In the genomic region with DNA sequence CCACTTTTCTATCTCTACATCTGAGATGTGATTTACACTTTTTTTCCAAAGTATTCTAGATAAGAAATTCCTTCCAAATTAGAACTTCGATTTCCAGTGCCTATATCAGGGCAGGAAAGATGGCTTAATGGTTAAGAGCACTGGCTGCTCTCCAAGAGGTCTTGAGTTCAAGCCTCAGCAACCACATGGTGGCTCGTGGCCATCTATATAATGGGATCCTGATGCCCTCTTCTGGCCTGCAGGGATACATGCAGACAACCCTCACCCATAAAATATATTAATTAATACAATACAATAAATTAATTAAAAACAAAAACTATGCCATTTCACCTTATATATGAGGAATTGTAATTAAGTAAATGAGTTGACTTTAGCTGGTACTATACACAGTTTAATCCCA, we compare ENCODE assay signal across 17 mouse cellular contexts. TPM values are rescaled to one million over a fixed set of nuclear protein-coding genes. Genes with fewer than 3 reads are reported as not detected.
DNase-seq lines count a peak whose midpoint lies in the region; ATAC-seq and TF ChIP-seq lines count a peak whose summit lies in the region.
"Had no signal": no experiment of that assay in that cellular context is flagged by ENCODE, and none has a peak within 500 bp of the region (broad histone marks: within the 10 kb centered on the region; RNA-seq: fewer than 3 reads in every experiment).

No protein-coding gene starts in this region.

- TF ChIP-seq EP300 in liver, postnatal 0 days (IDR thresholded peaks at IDR 0.05; ENCODE audit: low read depth), result no peak

- ATAC-seq in liver, postnatal 0 days, result no peak
- peak; percentile 62; the same call in 1 of the 2 replicates for ATAC-seq in common myeloid progenitor, adult 5-6 weeks (replicated peaks; ENCODE audit: low read depth, poor library complexity, severe bottlenecking)
- peak; percentile 63 for ATAC-seq in megakaryocyte progenitor cell, adult 5-6 weeks (replicated peaks; ENCODE audit: poor library complexity)
- no peak for ATAC-seq in midbrain, embryonic 16.5 days

- no peaks in the 10 kb centered on the region for H3K4me1 ChIP-seq in cerebellum, adult 2 months (ENCODE audit: control insufficient read depth, insufficient read depth, low read length)
- H3K4me1 ChIP-seq in liver, postnatal 0 days (ENCODE audit: insufficient read depth), result no peaks in the 10 kb centered on the region
- no peaks in the 10 kb centered on the region for H3K4me1 ChIP-seq in midbrain, embryonic 16.5 days (ENCODE audit: control insufficient read depth, insufficient read depth, low read length)
- no peaks in the 10 kb centered on the region for H3K4me1 ChIP-seq in limb, embryonic 10.5 days

- H3K4me2 ChIP-seq in liver, postnatal 0 days (ENCODE audit: low read depth, low read length), result no peak overlapping the region
- no peak overlapping the region for H3K4me2 ChIP-seq in midbrain, embryonic 16.5 days (ENCODE audit: low read length)

- DNase-seq in cerebellum, adult 2 months, result peak in 1 of 2 experiments; percentile 4
- no peak for DNase-seq in cerebellum, adult 11-12 months
- no peak for DNase-seq in liver, postnatal 0 days
- DNase-seq in liver, result no peak
- no peak for DNase-seq in limb, embryonic 10.5 days (ENCODE audit: low spot score)
- DNase-seq: adrenal gland, adult 8-10 months; cerebellum, adult 9-11 months; gastrocnemius, postnatal 36 days; heart, postnatal 36 days had no signal

- 54% methylated on average over 2 of the region's 2 CpGs for WGBS in cerebellum, adult 2 months
- WGBS in liver, postnatal 0 days (ENCODE audit: insufficient replicate concordance), result 62% methylated on average over 2 of the region's 2 CpGs
- WGBS in midbrain, embryonic 16.5 days, result 79% methylated on average over 2 of the region's 2 CpGs
- 78% methylated on average over 2 of the region's 2 CpGs for WGBS in limb, embryonic 10.5 days

- no peak overlapping the region for H3K27ac ChIP-seq in cerebellum, adult 2 months (ENCODE audit: insufficient read depth, low read length)
- H3K27ac ChIP-seq in liver, postnatal 0 days (ENCODE audit: low read depth), result no peak overlapping the region
- no peak overlapping the region for H3K27ac ChIP-seq in midbrain, embryonic 16.5 days (ENCODE audit: low read length)
- H3K27ac ChIP-seq in limb, embryonic 10.5 days, result no peak overlapping the region
- H3K27ac ChIP-seq: liver, embryonic 14.5 days had no signal

- no peak for TF ChIP-seq POLR2A in cerebellum, adult 2 months (IDR thresholded peaks at IDR 0.05; ENCODE audit: borderline replicate concordance, insufficient read depth, low read length)

- no peak overlapping the region for H3K9ac ChIP-seq in liver, postnatal 0 days (replicated peaks)
- H3K9ac ChIP-seq in midbrain, embryonic 16.5 days (ENCODE audit: low read depth, low read length), result no peak overlapping the region
- H3K9ac ChIP-seq: liver, embryonic 14.5 days had no signal

- no peaks in the 10 kb centered on the region for H3K27me3 ChIP-seq in cerebellum, adult 2 months (ENCODE audit: control insufficient read depth, insufficient read depth, low read length)
- 0 out of 2 replicates have a peak, but pooled peaks cover 2% of the 10 kb centered on the region for H3K27me3 ChIP-seq in liver, postnatal 0 days (ENCODE audit: insufficient read depth, low read length)
- H3K27me3 ChIP-seq in midbrain, embryonic 16.5 days (ENCODE audit: control insufficient read depth, insufficient read depth, low read depth, low read length), result peaks cover 7% of the 10 kb centered on the region; the same call in 1 of the 2 replicates
- peaks cover 84% of the 10 kb centered on the region for H3K27me3 ChIP-seq in limb, embryonic 10.5 days (ENCODE audit: low read depth, poor library complexity, severe bottlenecking)

- H3K36me3 ChIP-seq in liver, postnatal 0 days (replicated peaks; ENCODE audit: insufficient read depth, low read length), result no peaks in the 10 kb centered on the region
- no peaks in the 10 kb centered on the region for H3K36me3 ChIP-seq in midbrain, embryonic 16.5 days (ENCODE audit: control insufficient read depth, insufficient read depth, low read length)
- H3K36me3 ChIP-seq in limb, embryonic 10.5 days, result 0 out of 2 replicates have a peak, but pooled peaks cover 4% of the 10 kb centered on the region

- H3K4me3 ChIP-seq in cerebellum, adult 2 months (replicated peaks; ENCODE audit: insufficient read depth, low read depth, low read length), result no peak overlapping the region
- no peak overlapping the region for H3K4me3 ChIP-seq in liver, postnatal 0 days (ENCODE audit: low read depth, low read length)
- H3K4me3 ChIP-seq in midbrain, embryonic 16.5 days (ENCODE audit: low read depth, low read length), result no peak overlapping the region
- no peak overlapping the region for H3K4me3 ChIP-seq in limb, embryonic 10.5 days
- H3K4me3 ChIP-seq: myocyte had no signal

- H3K9me3 ChIP-seq in liver, postnatal 0 days (ENCODE audit: low read length), result no peaks in the 10 kb centered on the region
- no peaks in the 10 kb centered on the region for H3K9me3 ChIP-seq in midbrain, embryonic 16.5 days (replicated peaks; ENCODE audit: control insufficient read depth, low read length, poor library complexity, severe bottlenecking)
- H3K9me3 ChIP-seq in limb, embryonic 10.5 days (replicated peaks), result no peaks in the 10 kb centered on the region

- TF ChIP-seq CTCF in cerebellum, adult 2 months (IDR thresholded peaks at IDR 0.05; ENCODE audit: borderline replicate concordance, insufficient read depth, low read depth, low read length), result 0 out of 2 replicates have a peak, but pooled peaks have one; percentile 6
- TF ChIP-seq CTCF in liver, postnatal 0 days (IDR thresholded peaks at IDR 0.05; ENCODE audit: low read depth), result 0 out of 2 replicates have a peak, but pooled peaks have one; percentile 35

RNA-seq across cellular contexts. Expression of a gene that starts 14.9 kb away (rescaled TPM):
- polyA plus RNA-seq in cerebellum, adult 2 months (2012; rRNA removed), result 12.0 and 13.0 TPM in 2 replicates
- 0.08 and 0.20 TPM in 2 replicates for polyA plus RNA-seq in liver, postnatal 0 days (2015; fragmentation: Nextera tagmentation; extraction: Ambion mirVana)
- 0.10 and 0.32 TPM in 2 replicates for total RNA-seq in common myeloid progenitor, adult 5-6 weeks (2017)
- 0.12 TPM in 2 replicates for total RNA-seq in megakaryocyte progenitor cell, adult 5-6 weeks (2015)
- total RNA-seq in megakaryocyte progenitor cell, adult 5-6 weeks (2017), result 0.27 TPM in 1 of 2 replicates, not detected in the other
- 8.1 and 8.3 TPM in 2 replicates for polyA plus RNA-seq in midbrain, embryonic 16.5 days (2015; fragmentation: Nextera tagmentation; extraction: Ambion mirVana)
- 2.6 and 3.0 TPM in 2 replicates for polyA plus RNA-seq in limb, embryonic 10.5 days (2016; fragmentation: Nextera tagmentation; extraction: Ambion mirVana)

RNA-seq across cellular contexts. Expression of a gene that starts 43.0 kb away (rescaled TPM):
- 0.38 TPM in 2 replicates for polyA plus RNA-seq in cerebellum, adult 2 months (2012; rRNA removed)
- not detected in 2 replicates for polyA plus RNA-seq in liver, postnatal 0 days (2015; fragmentation: Nextera tagmentation; extraction: Ambion mirVana)
- not detected in 2 replicates for total RNA-seq in common myeloid progenitor, adult 5-6 weeks (2017)
- not detected in 2 replicates for total RNA-seq in megakaryocyte progenitor cell, adult 5-6 weeks (2015)
- not detected in 2 replicates for total RNA-seq in megakaryocyte progenitor cell, adult 5-6 weeks (2017)
- polyA plus RNA-seq in midbrain, embryonic 16.5 days (2015; fragmentation: Nextera tagmentation; extraction: Ambion mirVana), result not detected in 2 replicates
- polyA plus RNA-seq in limb, embryonic 10.5 days (2016; fragmentation: Nextera tagmentation; extraction: Ambion mirVana), result 0.44 and 0.48 TPM in 2 replicates
- total RNA-seq: gastrocnemius, postnatal 36 days; heart, postnatal 36 days had no signal
- polyA plus RNA-seq: C2C12, myocyte had no signal

RNA-seq across cellular contexts. Expression of a gene that starts 50.0 kb away (rescaled TPM):
- polyA plus RNA-seq in cerebellum, adult 2 months (2012; rRNA removed), result not detected in 2 replicates
- not detected in 2 replicates for polyA plus RNA-seq in liver, postnatal 0 days (2015; fragmentation: Nextera tagmentation; extraction: Ambion mirVana)
- not detected in 2 replicates for total RNA-seq in common myeloid progenitor, adult 5-6 weeks (2017)
- not detected in 2 replicates for total RNA-seq in megakaryocyte progenitor cell, adult 5-6 weeks (2015)
- not detected in 2 replicates for total RNA-seq in megakaryocyte progenitor cell, adult 5-6 weeks (2017)
- polyA plus RNA-seq in midbrain, embryonic 16.5 days (2015; fragmentation: Nextera tagmentation; extraction: Ambion mirVana), result not detected in 2 replicates
- not detected in 2 replicates for polyA plus RNA-seq in limb, embryonic 10.5 days (2016; fragmentation: Nextera tagmentation; extraction: Ambion mirVana)
- total RNA-seq: adrenal gland, adult 8-10 months; gastrocnemius, postnatal 36 days; heart, postnatal 36 days; layer of hippocampus, postnatal 25 days had no signal
- polyA plus RNA-seq: C2C12; liver, embryonic 14.5 days; myocyte; stomach, embryonic 16.5 days had no signal

RNA-seq across cellular contexts. Expression of a gene that starts 50.6 kb away (rescaled TPM):
- polyA plus RNA-seq in cerebellum, adult 2 months (2012; rRNA removed), result 0.34 TPM in 1 of 2 replicates, not detected in the other
- not detected in 2 replicates for polyA plus RNA-seq in liver, postnatal 0 days (2015; fragmentation: Nextera tagmentation; extraction: Ambion mirVana)
- total RNA-seq in common myeloid progenitor, adult 5-6 weeks (2017), result not detected in 2 replicates
- 3.1 TPM in 1 of 2 replicates, not detected in the other for total RNA-seq in megakaryocyte progenitor cell, adult 5-6 weeks (2015)
- total RNA-seq in megakaryocyte progenitor cell, adult 5-6 weeks (2017), result not detected in 2 replicates
- not detected in 2 replicates for polyA plus RNA-seq in midbrain, embryonic 16.5 days (2015; fragmentation: Nextera tagmentation; extraction: Ambion mirVana)
- not detected in 2 replicates for polyA plus RNA-seq in limb, embryonic 10.5 days (2016; fragmentation: Nextera tagmentation; extraction: Ambion mirVana)
- total RNA-seq: adrenal gland, adult 8-10 months; gastrocnemius, postnatal 36 days; heart, postnatal 36 days had no signal
- polyA plus RNA-seq: C2C12; myocyte; stomach, embryonic 16.5 days had no signal

Comparison
In these comparisons a context has a peak if more than half of its experiments do, and no peak if none do; other contexts are left out.
1. ATAC-seq: peak in common myeloid progenitor, adult 5-6 weeks (single experiment) and megakaryocyte progenitor cell, adult 5-6 weeks (single experiment); none in liver, postnatal 0 days (single experiment) and midbrain, embryonic 16.5 days (single experiment).